Mouse (Mus musculus): Measurements from ENCODE around the gene Ric8b. TPM values are rescaled to one million over a fixed set of nuclear protein-coding genes. Genes with fewer than 3 reads are reported as not detected.
A peak's percentile ranks its signal among the peaks of the same experiment; 100 is the strongest.

The Ric8b gene
- total RNA-seq, 2 experiments from 2014 or later: 28.6 to 36.4 TPM

DNA sequence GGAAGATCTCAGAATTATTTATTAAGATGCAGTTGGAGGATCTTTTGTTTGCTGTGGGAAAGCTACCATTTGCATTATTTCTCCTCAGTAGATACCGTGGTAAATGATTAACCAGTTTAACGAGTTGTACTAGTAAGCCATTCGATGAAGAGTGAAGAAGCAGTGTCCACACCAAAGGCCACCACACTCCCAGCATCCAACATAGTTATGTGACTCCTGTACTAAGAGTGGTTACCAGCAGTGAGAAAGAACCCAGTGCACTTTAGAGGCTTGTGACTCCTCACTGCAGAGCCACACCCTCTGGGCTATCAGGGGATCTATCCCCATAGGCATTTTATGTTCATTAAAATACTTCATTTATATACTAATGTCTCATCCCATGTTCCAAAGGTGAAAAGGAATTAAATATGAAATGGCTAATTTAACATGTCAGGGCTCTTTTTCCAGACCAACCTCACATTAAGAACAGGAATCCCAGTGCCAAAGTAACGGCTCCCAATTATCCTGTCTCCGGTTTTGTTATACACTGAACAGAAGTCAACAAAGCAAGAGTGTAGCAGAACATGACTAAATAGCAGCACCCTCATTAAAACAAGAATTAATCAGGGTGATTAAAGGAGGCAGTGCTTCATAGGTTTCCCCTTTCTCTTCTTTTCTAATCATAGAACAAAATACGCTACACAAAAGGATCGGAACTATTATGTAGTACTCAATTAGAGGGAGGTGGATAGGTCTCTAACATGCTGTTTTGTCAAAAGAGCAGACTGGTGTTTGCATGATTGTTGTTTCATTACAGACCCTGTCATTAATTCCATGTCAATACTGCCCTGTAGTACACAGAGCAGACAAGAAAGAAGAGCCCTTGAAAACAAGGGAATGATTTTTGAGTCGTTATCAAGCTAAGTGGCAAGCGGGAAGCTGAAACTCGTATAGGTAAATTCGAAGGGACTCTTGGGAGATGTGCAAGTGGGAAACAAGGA is 90.7 kb downstream of the Ric8b start:
- no peak for DNase-seq

DNA sequence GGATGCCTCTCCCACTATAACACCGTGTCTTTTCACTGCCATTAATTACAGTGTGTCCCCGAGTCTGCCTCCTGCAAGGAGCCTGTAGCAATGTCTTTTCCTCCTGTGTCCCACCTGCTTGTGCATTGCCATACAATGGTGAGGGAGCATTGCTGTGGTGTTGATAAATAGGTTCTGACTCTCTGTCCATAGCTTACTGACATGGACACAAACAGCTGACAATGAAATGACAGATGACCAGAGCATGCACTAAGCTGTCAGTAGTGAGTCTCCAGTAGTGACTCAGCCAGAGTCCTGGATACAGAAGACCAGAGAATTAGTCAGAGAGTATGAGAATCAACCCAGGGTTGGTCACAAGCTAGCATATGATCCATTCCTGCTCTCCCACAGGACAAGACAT is 93.7 kb downstream of the Ric8b start:
- DNase-seq: no peak

- DNase-seq: no peak
Observed at GRCm38 (mm10) chr10:85013464-85013863, 96.0 kb downstream of the Ric8b start.

- no peak for DNase-seq
Observed at GRCm38 (mm10) chr10:85013924-85014428, 96.6 kb downstream of the Ric8b start.

DNA sequence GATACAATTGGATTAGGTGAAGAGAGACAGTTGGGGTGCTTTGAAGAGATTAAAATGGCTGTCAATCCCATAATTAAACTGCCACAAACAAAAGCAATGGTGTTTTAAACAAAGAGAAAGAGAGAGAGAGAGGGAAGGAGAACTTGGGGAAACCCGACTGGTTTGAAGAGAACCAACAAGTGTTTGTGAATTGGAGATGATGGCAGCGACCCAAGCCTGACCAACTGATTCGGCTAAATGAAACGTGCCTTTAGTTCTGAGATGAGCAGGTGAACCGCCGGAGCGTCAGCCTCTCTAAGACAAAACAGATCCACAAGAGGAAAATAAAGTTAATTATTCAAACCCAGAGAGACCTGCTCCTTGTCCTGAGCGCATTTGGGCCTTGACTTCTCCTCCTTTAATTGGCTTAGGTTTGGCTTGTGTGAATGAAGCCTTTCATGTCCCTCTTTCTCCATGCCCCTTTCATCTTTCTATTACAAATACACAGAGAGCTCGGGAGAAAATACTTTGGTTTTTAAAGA is 97.1 kb downstream of the Ric8b start:
- no peak for DNase-seq

DNA sequence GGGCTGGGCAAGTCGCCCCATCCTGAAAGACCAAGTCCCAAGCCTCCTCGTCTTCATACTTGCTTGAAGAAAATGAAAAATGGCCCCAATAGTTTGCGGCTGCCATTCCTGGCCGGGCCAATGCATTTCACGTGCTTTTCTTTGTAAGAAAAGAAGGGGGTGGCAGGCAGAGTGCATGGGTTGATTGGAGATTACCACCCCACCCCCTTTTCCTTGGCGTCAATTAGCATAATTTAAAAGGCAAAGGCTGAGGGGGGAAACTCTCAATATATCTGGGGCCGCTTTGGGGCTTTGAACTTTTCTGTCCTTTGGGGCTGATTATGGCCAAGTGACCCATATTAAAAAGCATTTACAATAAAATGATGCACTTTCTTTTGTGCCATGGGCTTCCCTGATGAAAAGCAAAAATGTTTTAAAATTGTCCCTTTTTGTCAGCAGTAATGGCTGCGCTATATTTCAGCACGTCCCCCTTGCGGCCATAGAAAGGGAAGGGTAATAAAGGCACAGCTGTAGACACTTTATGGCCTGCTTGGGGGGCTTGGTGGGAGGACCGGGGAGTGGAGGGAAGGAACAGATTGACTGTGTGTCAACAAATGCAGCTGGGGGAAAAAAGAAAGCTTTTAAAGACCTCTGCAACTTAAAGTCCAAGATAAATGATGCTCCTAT is 105.4 kb downstream of the Ric8b start:
- no peak for DNase-seq

- DNase-seq: no peak
Observed at GRCm38 (mm10) chr10:85023313-85023666, 105.9 kb downstream of the Ric8b start.

- DNase-seq: no peak
Observed at GRCm38 (mm10) chr10:85025799-85026424, 108.5 kb downstream of the Ric8b start.

DNA sequence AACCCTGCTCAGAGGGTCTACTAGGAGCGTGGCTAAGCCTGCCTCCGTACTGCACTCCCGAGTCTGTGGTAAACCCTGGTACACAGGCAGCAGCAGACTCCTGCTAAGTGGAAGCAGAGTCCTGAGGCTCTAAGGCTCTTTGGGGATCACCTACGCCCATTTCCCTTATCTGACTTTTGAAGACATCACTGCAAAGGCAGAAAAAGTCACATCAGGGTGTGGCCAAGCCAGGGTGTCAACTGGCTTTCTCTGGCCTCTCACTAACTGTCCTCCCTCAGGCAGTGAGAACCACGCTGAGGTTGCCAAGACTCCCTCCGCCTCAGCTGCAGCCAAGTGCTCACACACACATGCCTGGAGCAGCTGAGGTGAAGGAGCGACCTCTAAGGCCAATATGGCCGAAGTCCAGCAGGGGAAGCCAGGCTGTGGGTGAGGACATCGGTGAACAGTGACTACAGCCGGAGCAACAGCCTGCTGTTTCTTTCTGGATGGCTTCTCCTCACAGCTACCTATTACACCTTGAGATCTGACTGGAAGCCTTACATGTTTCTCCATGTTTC is 110.3 kb downstream of the Ric8b start:
- DNase-seq: peak; percentile 73

DNA sequence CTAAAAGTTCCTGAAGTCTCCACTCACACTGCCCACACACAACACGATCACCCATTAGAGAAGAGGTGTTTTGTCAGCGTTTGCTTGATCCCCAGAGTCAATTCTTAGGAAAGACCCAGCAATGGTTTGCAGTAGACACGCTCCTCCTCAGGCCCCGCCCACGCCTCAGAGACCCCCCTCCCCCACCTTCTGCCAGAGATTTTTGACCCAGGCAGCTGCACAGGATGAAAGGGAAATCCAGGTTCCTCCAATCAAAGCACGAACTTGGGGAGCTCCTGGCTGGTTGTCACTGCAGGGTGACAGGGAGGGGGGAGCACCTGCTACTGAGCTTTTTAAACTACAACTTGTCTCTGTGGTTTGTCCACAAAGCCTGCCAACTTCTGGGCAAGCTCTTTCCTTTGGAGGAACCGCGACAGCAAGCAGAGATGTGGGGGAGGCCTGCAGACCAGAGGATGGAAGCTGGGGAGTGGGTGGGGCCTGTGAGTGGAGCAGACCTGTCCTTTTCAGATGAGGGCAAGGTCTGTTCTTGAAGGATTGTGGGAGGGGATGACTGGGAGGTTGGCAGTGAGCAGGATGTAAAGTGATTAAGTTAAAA is 117.8 kb downstream of the Ric8b start:
- no peak for DNase-seq

DNA sequence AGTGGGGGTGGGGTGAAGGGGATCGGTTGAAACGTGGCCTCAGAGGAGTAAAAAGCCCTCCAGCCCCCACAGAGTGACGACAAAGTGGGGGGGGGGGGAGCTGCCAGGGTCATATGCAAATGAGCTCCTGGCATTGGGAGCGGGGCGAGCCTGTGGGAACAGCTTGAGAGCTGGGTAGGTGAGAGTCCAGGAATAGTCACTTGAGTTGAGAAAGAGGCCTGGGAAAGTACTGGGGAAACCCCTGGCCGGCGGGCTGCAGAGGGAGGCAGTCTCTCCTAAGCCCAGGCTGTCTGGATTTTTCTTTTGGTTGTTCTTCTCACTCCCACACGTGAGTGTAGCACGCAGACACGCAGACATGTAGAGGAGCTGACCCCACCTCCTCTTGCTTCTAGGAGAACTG is 120.7 kb downstream of the Ric8b start:
- DNase-seq: no peak

GRCm38 (mm10) chr10:85038852-85039251 is 121.4 kb downstream of the Ric8b start:
- DNase-seq: no peak

DNA sequence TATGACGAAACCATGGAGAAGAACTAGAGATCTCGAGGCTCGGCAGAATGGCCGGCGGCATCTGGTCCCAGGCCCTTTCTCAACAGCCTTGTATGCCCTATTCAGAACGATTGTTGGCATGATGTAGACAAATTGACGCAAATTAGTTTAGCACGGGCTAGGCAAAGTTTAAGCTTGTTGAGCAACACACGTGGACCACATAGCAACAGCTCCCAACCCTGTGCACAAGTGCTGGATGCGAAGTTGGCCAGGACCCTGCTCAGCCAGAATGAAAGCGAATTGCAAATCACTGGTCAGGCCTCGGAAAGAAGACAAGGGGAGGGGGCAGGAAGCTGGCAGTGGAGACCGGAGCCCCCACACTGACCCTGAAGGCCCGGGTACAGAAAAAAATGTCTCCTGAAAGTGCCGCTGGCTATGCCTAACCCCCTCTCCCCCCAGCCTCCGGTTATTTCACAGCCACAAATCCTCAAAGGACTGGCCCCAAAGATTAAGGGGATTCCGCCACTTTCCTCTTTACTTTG is 126.8 kb downstream of the Ric8b start:
- no peak for DNase-seq

GRCm38 (mm10) chr10:85044732-85045720 is 127.6 kb downstream of the Ric8b start:
- DNase-seq: peak; percentile 17

DNA sequence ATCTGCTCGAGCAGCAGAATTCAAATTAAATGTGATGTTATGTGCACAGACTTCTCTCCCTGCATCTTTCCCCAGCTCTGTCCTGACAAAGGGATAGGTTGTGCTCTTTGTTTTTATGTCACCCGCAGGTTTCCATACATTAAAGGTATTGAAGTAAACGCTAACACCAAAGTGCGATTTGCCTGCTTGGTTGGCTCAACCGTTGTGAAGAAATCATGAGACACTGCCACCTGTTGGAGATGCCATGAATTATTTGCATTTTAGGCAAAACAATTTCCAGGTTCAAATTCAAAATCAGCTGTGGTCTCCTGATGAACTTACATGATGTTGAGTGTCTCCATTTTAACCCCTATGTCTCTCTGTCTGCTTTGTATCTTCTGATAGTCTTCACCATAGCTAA is 129.2 kb downstream of the Ric8b start:
- no peak for DNase-seq

- DNase-seq: no peak
Observed at GRCm38 (mm10) chr10:85048008-85048407, 130.6 kb downstream of the Ric8b start.

GRCm38 (mm10) chr10:85050668-85051208 is 133.3 kb downstream of the Ric8b start:
- DNase-seq: no peak

DNA sequence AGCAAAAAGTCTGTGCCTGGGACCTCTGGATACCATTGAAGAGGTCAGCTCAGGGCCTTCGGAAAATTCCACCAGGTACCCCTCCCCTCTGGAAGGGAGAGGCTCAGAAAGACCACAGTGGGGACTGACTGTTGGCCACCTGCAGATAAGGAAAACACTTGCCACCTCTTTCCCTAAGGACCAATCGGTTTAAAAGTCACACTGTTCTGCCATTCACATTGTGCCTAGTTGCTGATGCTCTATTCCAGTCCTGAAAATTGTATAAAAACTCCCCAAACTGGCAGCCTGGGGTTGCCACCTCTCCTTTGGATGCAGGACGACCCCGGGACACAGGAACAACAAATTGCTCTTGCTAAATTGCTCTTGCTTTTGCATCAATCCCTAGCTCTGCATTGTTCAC is 135.0 kb downstream of the Ric8b start:
- no peak for DNase-seq

GRCm38 (mm10) chr10:85054876-85055275 is 137.5 kb downstream of the Ric8b start:
- no peak for DNase-seq

Data from gastrocnemius, postnatal 25 days (tissue).